Mouse (Mus musculus): ENCODE data around the gene Etfrf1. TPM values are rescaled to one million over a fixed set of nuclear protein-coding genes. Genes with fewer than 3 reads are reported as not detected.

Etfrf1 gene
- polyA plus RNA-seq, 1 experiment from 2014 or later = 35.1 TPM

GRCm38 (mm10) chr6:145197949-145198686, 12.8 kb upstream of the Etfrf1 start:
- ATAC-seq (ENCODE audit: low FRiP score, low TSS enrichment) = no peak
- Histone ChIP-seq H3K9me3 (ENCODE audit: control insufficient read depth, low read length) (no peaks in the 10 kb centered on the region), H3K9ac (ENCODE audit: low read length) (no peak overlapping the region), H3K27me3 (ENCODE audit: control insufficient read depth, insufficient read depth, low read length) (no peaks in the 10 kb centered on the region), H3K4me3 (ENCODE audit: low read depth, low read length) (no peak overlapping the region), H3K36me3 (ENCODE audit: control insufficient read depth, insufficient read depth, low read length) (no peaks in the 10 kb centered on the region), H3K4me1 (replicated peaks; ENCODE audit: control insufficient read depth, insufficient read depth) (no peaks in the 10 kb centered on the region), H3K27ac (replicated peaks) (no peak overlapping the region), H3K4me2 (replicated peaks; ENCODE audit: low read depth) (no peak overlapping the region)
- 90% methylated on average over 8 of the region's 8 CpGs for WGBS
- TF ChIP-seq CTCF (IDR thresholded peaks at IDR 0.05; ENCODE audit: low read depth) = no peak
- no peak for TF ChIP-seq EP300 (optimal IDR thresholded peaks at IDR 0.05)
- DNase-seq (ENCODE audit: low spot score) = no peak

DNA sequence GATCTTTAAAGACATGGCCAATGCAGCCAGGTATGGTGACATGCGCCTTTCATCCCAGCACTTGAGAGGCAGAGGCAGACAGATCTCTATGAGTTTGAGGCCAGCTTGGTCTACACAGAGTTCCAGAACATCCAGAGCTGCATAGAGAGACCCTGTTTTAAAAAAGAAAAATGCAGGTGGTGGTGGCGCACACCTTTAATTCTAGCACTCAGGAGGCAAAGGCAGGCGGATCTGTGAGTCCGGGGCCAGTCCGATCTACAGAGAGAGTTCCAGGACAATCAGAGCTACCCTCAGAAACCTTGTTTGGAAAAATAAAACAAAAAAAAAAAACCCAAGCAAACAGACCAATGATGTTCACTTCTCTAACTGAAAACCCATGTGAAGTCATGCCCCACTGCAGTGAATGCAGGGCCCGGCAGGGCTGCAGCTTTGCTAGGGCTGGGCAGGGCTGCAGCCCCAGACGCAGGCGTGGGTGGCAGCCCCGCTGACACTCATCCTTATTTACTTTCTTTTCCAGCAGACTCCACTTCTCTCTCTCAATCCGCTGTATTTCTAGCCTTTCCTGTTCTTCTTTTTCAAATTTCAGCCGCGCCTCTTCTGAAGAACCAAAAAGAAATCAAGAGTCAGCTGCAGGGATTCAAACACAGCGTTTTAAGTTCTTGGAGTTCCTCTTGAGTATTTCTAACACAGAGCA, 8.4 kb upstream of the Etfrf1 start:
- Histone ChIP-seq H3K4me2 (replicated peaks; ENCODE audit: low read depth) (no peak overlapping the region), H3K36me3 (ENCODE audit: control insufficient read depth, insufficient read depth, low read length) (no peaks in the 10 kb centered on the region), H3K4me3 (ENCODE audit: low read depth, low read length) (no peak overlapping the region), H3K9ac (ENCODE audit: low read length) (peak overlapping the region; percentile 9; the same call in 1 of the 2 replicates), H3K27me3 (ENCODE audit: control insufficient read depth, insufficient read depth, low read length) (no peaks in the 10 kb centered on the region), H3K27ac (replicated peaks) (no peak overlapping the region), H3K9me3 (ENCODE audit: control insufficient read depth, low read length) (no peaks in the 10 kb centered on the region), H3K4me1 (replicated peaks; ENCODE audit: control insufficient read depth, insufficient read depth) (no peaks in the 10 kb centered on the region)
- WGBS = 60% methylated on average over 13 of the region's 13 CpGs
- ATAC-seq (ENCODE audit: low FRiP score, low TSS enrichment) (no peak), DNase-seq (ENCODE audit: low spot score) (peak; percentile 12)
- TF ChIP-seq CTCF (IDR thresholded peaks at IDR 0.05; ENCODE audit: low read depth) (no peak), EP300 (optimal IDR thresholded peaks at IDR 0.05) (no peak)

DNA sequence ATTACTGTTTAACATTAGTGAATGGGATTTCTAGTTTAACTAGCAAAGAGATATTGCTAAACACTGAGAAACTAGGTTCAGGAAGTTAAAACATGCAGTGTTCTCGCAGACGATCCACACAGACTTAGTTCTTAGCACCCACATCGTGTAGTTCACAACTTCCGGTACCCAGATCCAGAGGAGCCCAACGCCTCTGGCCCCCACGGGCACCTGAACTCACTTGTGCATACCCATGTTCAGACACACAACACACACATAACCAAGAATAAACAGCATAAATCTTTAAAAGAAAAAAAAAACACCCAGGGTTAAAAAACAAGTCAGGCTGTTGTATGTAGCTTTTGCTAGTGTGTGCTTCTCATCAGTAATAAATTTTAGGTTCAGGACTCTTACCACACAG, 6.5 kb upstream of the Etfrf1 start:
- no peak overlapping the region for H3K4me2 ChIP-seq (replicated peaks; ENCODE audit: low read depth)
- H3K4me1 ChIP-seq (replicated peaks; ENCODE audit: control insufficient read depth, insufficient read depth) = no peaks in the 10 kb centered on the region
- no peaks in the 10 kb centered on the region for H3K27me3 ChIP-seq (ENCODE audit: control insufficient read depth, insufficient read depth, low read length)
- H3K4me3 ChIP-seq (ENCODE audit: low read depth, low read length) = no peak overlapping the region
- H3K9me3 ChIP-seq (ENCODE audit: control insufficient read depth, low read length) = no peaks in the 10 kb centered on the region
- no peak overlapping the region for H3K9ac ChIP-seq (ENCODE audit: low read length)
- H3K27ac ChIP-seq (replicated peaks) = no peak overlapping the region
- DNase-seq (ENCODE audit: low spot score) (no peak), ATAC-seq (ENCODE audit: low FRiP score, low TSS enrichment) (no peak)
- no peaks in the 10 kb centered on the region for H3K36me3 ChIP-seq (ENCODE audit: control insufficient read depth, insufficient read depth, low read length)
- no peak for TF ChIP-seq CTCF (IDR thresholded peaks at IDR 0.05; ENCODE audit: low read depth)
- TF ChIP-seq EP300 (optimal IDR thresholded peaks at IDR 0.05) = no peak
- whole genome bisulfite sequencing = 89% methylated on average over 6 of the region's 6 CpGs

DNA sequence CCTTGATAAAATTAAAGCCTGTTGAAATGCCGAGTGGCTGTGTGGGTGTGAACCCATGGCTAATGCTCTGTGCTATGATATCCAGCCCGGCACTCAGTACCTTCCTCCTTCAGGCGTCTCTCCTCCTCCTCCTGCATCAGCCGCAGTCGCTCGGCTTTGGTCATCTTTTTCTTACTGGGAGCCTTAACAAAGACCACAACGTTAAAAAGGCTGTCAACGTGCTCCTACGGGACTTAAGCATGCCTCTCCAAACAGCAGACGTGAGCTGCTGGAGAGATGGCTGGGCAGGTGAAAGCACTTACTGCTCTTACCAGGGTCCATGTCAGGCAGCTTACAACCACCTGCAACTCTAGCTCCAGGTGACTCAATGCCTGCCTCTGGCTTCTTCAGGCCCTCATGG, 5.8 kb upstream of the Etfrf1 start:
- Histone ChIP-seq H3K4me2 (replicated peaks; ENCODE audit: low read depth) (no peak overlapping the region), H3K36me3 (ENCODE audit: control insufficient read depth, insufficient read depth, low read length) (no peaks in the 10 kb centered on the region), H3K4me3 (ENCODE audit: low read depth, low read length) (no peak overlapping the region), H3K4me1 (replicated peaks; ENCODE audit: control insufficient read depth, insufficient read depth) (no peaks in the 10 kb centered on the region), H3K9ac (ENCODE audit: low read length) (no peak overlapping the region), H3K27ac (replicated peaks) (no peak overlapping the region), H3K27me3 (ENCODE audit: control insufficient read depth, insufficient read depth, low read length) (no peaks in the 10 kb centered on the region), H3K9me3 (ENCODE audit: control insufficient read depth, low read length) (no peaks in the 10 kb centered on the region)
- DNase-seq (ENCODE audit: low spot score) = no peak
- ATAC-seq (ENCODE audit: low FRiP score, low TSS enrichment) = no peak
- WGBS = 71% methylated on average over 10 of the region's 10 CpGs
- TF ChIP-seq CTCF (IDR thresholded peaks at IDR 0.05; ENCODE audit: low read depth) = no peak
- TF ChIP-seq EP300 (optimal IDR thresholded peaks at IDR 0.05) = no peak

DNA sequence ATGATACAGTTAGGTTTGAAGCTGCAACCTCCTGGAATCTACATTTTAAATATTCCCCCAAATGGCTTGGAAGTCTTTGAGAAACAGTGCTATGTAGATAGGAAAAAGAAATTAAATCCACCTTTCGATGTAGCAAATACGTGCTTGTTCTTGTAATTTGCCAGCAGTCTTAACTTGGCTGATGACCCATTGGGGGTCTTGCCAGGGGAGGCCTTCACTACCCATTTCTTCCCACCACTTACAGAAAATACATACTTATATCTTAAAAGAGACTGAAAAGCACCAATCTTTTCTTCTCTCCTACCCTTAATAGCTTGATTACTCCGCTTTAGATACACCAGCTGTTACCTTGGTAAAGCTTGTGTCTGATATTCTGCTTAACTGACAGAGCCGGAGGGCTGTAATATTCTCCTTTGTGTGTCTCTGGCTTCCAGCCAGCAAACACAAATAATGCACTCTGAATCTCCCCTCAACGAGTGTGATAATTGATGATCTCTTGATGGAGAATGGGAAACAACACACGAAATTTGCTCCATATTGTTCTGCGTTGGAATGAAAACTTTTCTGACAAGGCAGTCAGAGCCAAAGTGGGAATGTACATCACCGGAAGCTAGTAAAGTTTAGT, 766 bp upstream of the Etfrf1 start:
- WGBS = 24% methylated on average over 8 of the region's 8 CpGs
- no peak overlapping the region for H3K9ac ChIP-seq (ENCODE audit: low read length)
- no peaks in the 10 kb centered on the region for H3K36me3 ChIP-seq (ENCODE audit: control insufficient read depth, insufficient read depth, low read length)
- peak overlapping the region; percentile 43 for H3K4me3 ChIP-seq (ENCODE audit: low read depth, low read length)
- H3K4me1 ChIP-seq (replicated peaks; ENCODE audit: control insufficient read depth, insufficient read depth) = no peaks in the 10 kb centered on the region
- ATAC-seq (ENCODE audit: low FRiP score, low TSS enrichment) (no peak), DNase-seq (ENCODE audit: low spot score) (no peak)
- no peak overlapping the region for H3K27ac ChIP-seq (replicated peaks)
- TF ChIP-seq CTCF (IDR thresholded peaks at IDR 0.05; ENCODE audit: low read depth) (no peak), EP300 (optimal IDR thresholded peaks at IDR 0.05) (no peak)
- H3K27me3 ChIP-seq (ENCODE audit: control insufficient read depth, insufficient read depth, low read length) = no peaks in the 10 kb centered on the region
- H3K4me2 ChIP-seq (replicated peaks; ENCODE audit: low read depth) = peak overlapping the region; percentile 61
- H3K9me3 ChIP-seq (ENCODE audit: control insufficient read depth, low read length) = no peaks in the 10 kb centered on the region

Measured in stomach, postnatal 0 days (tissue).